Mouse (Mus musculus): ENCODE measurements at regions not wholly inside any gene's neighbourhood (a gene's known extent, or its start where the extent isn't known, plus 50 kb on each side); places are given as distances from the start of the nearest gene placed in this dataset.
"Not testable (repeated sequence)": the region's sequence is repeated elsewhere in the genome, so short reads cannot be mapped to it uniquely, and the experiment has no call there.

DNA sequence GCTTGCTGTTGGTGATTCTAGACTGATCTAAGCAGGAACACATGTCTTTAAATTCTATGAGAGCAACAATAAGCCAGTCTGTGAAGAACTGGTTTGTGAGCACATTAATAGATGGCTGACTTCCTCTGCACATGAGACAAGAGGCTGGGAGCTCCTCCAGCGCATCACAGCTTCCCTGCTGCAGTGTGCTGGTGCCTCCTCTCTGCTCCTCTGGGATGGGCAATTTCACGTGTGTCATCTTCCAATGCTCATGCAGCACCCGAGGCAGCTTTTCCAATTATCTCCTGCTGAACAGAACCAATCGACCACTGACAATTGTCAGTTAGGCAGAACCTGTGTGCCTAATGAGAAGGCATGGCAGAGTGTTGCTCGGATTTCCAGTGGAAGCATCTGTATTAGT is 86.5 kb upstream of the Smlr1 start:
- WGBS: 83% methylated on average over 5 of the region's 5 CpGs
- Histone ChIP-seq H3K27ac (no peak overlapping the region), H3K27me3 (ENCODE audit: control insufficient read depth, insufficient read depth, low read length) (no peaks in the 10 kb centered on the region), H3K9ac (ENCODE audit: low read depth, low read length) (no peak overlapping the region), H3K4me1 (ENCODE audit: control insufficient read depth, insufficient read depth, low read length) (no peaks in the 10 kb centered on the region), H3K36me3 (ENCODE audit: control insufficient read depth, insufficient read depth, low read length) (no peaks in the 10 kb centered on the region), H3K79me2 (replicated peaks; ENCODE audit: control insufficient read depth, insufficient read depth, low read length) (no peaks in the 10 kb centered on the region), H3K4me3 (no peak overlapping the region)
- intact Hi-C loops (cut with DNase I): no loop called here
- TF ChIP-seq CTCF (IDR thresholded peaks at IDR 0.05) (no peak), POLR2A (IDR thresholded peaks at IDR 0.05; ENCODE audit: insufficient read depth, low read depth, low read length) (no peak), EP300 (IDR thresholded peaks at IDR 0.05; ENCODE audit: insufficient read depth, low read depth, low read length) (no peak)
- no peak for DNase-seq

GRCm38 (mm10) chr10:25621747-25622134 is 85.7 kb upstream of the Smlr1 start:
- H3K9ac ChIP-seq (ENCODE audit: low read depth, low read length); H3K4me3 ChIP-seq; H3K27ac ChIP-seq; H3K4me1 ChIP-seq (ENCODE audit: control insufficient read depth, insufficient read depth, low read length); H3K36me3 ChIP-seq (ENCODE audit: control insufficient read depth, insufficient read depth, low read length); H3K79me2 ChIP-seq (replicated peaks; ENCODE audit: control insufficient read depth, insufficient read depth, low read length); H3K27me3 ChIP-seq (ENCODE audit: control insufficient read depth, insufficient read depth, low read length); DNase-seq; intact Hi-C loops (cut with DNase I): not testable (repeated sequence)
- WGBS: 62% methylated on average over 1 of the region's 1 CpGs

DNA sequence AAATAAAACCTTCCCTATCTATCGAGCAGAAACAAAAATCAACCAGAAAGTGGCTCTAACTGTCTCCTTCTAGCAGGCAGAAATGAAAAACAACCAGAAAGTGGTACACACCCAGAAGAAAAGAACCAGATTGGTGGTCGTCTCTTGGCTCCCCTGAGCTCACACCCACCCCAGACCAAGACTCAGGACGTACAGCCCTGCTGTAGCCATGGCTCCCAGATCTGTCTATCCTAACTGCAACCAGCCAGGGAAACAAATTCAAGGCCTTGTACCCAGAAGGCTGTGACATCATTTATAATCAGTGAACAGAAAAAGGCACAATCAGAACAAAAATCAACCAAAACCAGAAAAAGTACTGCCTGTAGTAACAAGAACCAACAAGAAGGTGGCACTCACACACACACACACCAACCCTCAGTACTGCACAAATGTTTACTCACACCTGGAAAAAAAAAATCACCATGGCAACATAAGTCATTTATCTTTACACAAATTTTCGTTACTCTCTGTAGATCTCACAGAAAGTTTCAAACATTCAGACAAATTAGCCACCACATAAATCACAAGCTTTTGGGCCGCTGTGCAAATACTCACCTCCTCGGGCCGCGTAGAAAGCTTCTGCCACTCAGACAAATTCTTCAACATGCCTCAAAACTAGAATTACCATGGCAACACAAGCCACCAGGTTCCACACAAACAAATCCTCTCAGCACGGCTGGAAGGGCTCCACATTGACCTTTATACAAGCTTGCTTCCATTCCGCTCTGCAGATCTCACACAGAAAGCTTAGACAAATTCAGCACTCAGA is 85.1 kb upstream of the Smlr1 start:
- no peak overlapping the region for H3K27ac ChIP-seq
- no peak overlapping the region for H3K9ac ChIP-seq (ENCODE audit: low read depth, low read length)
- DNase-seq: no peak
- intact Hi-C loops (cut with DNase I): no loop called here
- 70% methylated on average over 10 of the region's 10 CpGs for WGBS
- H3K4me1 ChIP-seq (ENCODE audit: control insufficient read depth, insufficient read depth, low read length): no peaks in the 10 kb centered on the region
- H3K79me2 ChIP-seq (replicated peaks; ENCODE audit: control insufficient read depth, insufficient read depth, low read length): no peaks in the 10 kb centered on the region
- no peak overlapping the region for H3K4me3 ChIP-seq
- TF ChIP-seq POLR2A (IDR thresholded peaks at IDR 0.05; ENCODE audit: insufficient read depth, low read depth, low read length): no peak
- peak; percentile 48 for TF ChIP-seq CTCF (IDR thresholded peaks at IDR 0.05)
- H3K36me3 ChIP-seq (ENCODE audit: control insufficient read depth, insufficient read depth, low read length): no peaks in the 10 kb centered on the region
- H3K27me3 ChIP-seq (ENCODE audit: control insufficient read depth, insufficient read depth, low read length): no peaks in the 10 kb centered on the region

DNA sequence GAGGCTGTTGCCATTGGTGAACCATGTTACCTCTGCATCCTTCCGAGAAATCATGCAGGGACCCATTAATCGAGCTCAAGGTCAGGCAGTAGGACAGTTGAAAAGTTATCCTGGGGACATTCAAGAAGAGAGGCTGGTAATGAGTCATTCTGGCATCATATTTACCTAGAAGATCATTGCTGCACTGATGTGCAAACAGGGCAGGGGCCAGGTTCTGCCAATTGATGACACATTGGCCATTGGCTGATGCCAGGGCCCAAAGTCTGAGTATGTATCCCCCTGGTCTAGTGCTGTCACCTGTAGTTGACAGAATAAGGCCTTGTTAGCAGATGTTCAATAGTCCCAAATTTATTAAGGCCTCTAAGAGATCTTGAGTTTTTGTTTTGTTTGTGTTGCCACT is 83.6 kb upstream of the Smlr1 start:
- Histone ChIP-seq H3K36me3 (ENCODE audit: control insufficient read depth, insufficient read depth, low read length) (no peaks in the 10 kb centered on the region), H3K27me3 (ENCODE audit: control insufficient read depth, insufficient read depth, low read length) (no peaks in the 10 kb centered on the region), H3K4me1 (ENCODE audit: control insufficient read depth, insufficient read depth, low read length) (no peaks in the 10 kb centered on the region), H3K9ac (ENCODE audit: low read depth, low read length) (no peak overlapping the region), H3K27ac (no peak overlapping the region), H3K4me3 (no peak overlapping the region), H3K79me2 (replicated peaks; ENCODE audit: control insufficient read depth, insufficient read depth, low read length) (no peaks in the 10 kb centered on the region)
- WGBS: 90% methylated on average over 2 of the region's 2 CpGs
- intact Hi-C loops (cut with DNase I): no loop called here
- no peak for DNase-seq
- TF ChIP-seq POLR2A (IDR thresholded peaks at IDR 0.05; ENCODE audit: insufficient read depth, low read depth, low read length) (no peak), CTCF (IDR thresholded peaks at IDR 0.05) (no peak), EP300 (IDR thresholded peaks at IDR 0.05; ENCODE audit: insufficient read depth, low read depth, low read length) (no peak)

GRCm38 (mm10) chr10:25601471-25601870 is 65.4 kb upstream of the Smlr1 start:
- 98% methylated on average over 2 of the region's 2 CpGs for WGBS
- intact Hi-C loops (cut with DNase I): no loop called here
- no peaks in the 10 kb centered on the region for H3K4me1 ChIP-seq (ENCODE audit: control insufficient read depth, insufficient read depth, low read length)
- H3K79me2 ChIP-seq (replicated peaks; ENCODE audit: control insufficient read depth, insufficient read depth, low read length): no peaks in the 10 kb centered on the region
- H3K36me3 ChIP-seq (ENCODE audit: control insufficient read depth, insufficient read depth, low read length): no peaks in the 10 kb centered on the region
- TF ChIP-seq CTCF (IDR thresholded peaks at IDR 0.05): no peak
- no peak for TF ChIP-seq EP300 (IDR thresholded peaks at IDR 0.05; ENCODE audit: insufficient read depth, low read depth, low read length)
- no peak for TF ChIP-seq POLR2A (IDR thresholded peaks at IDR 0.05; ENCODE audit: insufficient read depth, low read depth, low read length)
- no peaks in the 10 kb centered on the region for H3K27me3 ChIP-seq (ENCODE audit: control insufficient read depth, insufficient read depth, low read length)
- H3K4me3 ChIP-seq: no peak overlapping the region
- H3K27ac ChIP-seq: no peak overlapping the region
- no peak for DNase-seq
- H3K9ac ChIP-seq (ENCODE audit: low read depth, low read length): no peak overlapping the region

- no peak for DNase-seq
- Histone ChIP-seq H3K79me2 (replicated peaks; ENCODE audit: control insufficient read depth, insufficient read depth, low read length) (no peaks in the 10 kb centered on the region), H3K4me3 (no peak overlapping the region), H3K4me1 (ENCODE audit: control insufficient read depth, insufficient read depth, low read length) (no peaks in the 10 kb centered on the region), H3K36me3 (ENCODE audit: control insufficient read depth, insufficient read depth, low read length) (no peaks in the 10 kb centered on the region), H3K27me3 (ENCODE audit: control insufficient read depth, insufficient read depth, low read length) (no peaks in the 10 kb centered on the region), H3K9ac (ENCODE audit: low read depth, low read length) (no peak overlapping the region), H3K27ac (no peak overlapping the region)
- TF ChIP-seq EP300 (IDR thresholded peaks at IDR 0.05; ENCODE audit: insufficient read depth, low read depth, low read length) (no peak), CTCF (IDR thresholded peaks at IDR 0.05) (no peak), POLR2A (IDR thresholded peaks at IDR 0.05; ENCODE audit: insufficient read depth, low read depth, low read length) (no peak)
- intact Hi-C loops (cut with DNase I): no loop called here
- 94% methylated on average over 2 of the region's 2 CpGs for WGBS
Measured at GRCm38 (mm10) chr10:25589316-25589645, 53.2 kb upstream of the Smlr1 start.
